Mouse (Mus musculus) liver, adult 2 months (tissue): ENCODE results near the gene Gucy1a1. TPM values are rescaled to one million over a fixed set of nuclear protein-coding genes. Genes with fewer than 3 reads are reported as not detected.

Source experiments
- DNase-seq: peaks from one replicate; pipeline ENCODE4 v3.0.0-alpha.2; 2011; ENCODE audit warnings: low read depth, low spot score; ENCODE audit errors: extremely low read depth
- H3K27ac ChIP-seq: fragments of 200-500 bp; replicated peaks from 2 replicates; pipeline ENCODE4 v1.5.1; 2012; ENCODE audit warnings: low read depth, mild to moderate bottlenecking, control low read depth, inconsistent platforms, low read length; ENCODE audit not compliant: insufficient read depth
- H3K27me3 ChIP-seq: fragments of 200-500 bp; 2 replicates; pipeline ENCODE4 v1.6.1; 2012; ENCODE audit warnings: mild to moderate bottlenecking, moderate library complexity, low read length, inconsistent platforms; ENCODE audit not compliant: control insufficient read depth, insufficient read depth
- H3K36me3 ChIP-seq: fragments of 200-500 bp; 2 replicates; pipeline ENCODE4 v1.6.1; 2012; ENCODE audit warnings: low read length, inconsistent platforms; ENCODE audit not compliant: control insufficient read depth, insufficient read depth
- H3K4me1 ChIP-seq: fragments of 200-500 bp; 2 replicates; pipeline ENCODE4 v1.6.1; 2011; ENCODE audit warnings: low read length; ENCODE audit not compliant: control insufficient read depth, insufficient read depth
- H3K4me3 ChIP-seq: fragments of 200-500 bp; 2 replicates; pipeline ENCODE4 v1.5.1; 2011; ENCODE audit warnings: low read depth, mild to moderate bottlenecking, control low read depth, low read length, moderate library complexity; ENCODE audit not compliant: insufficient read depth
- H3K79me2 ChIP-seq: fragments of 200-500 bp; 2 replicates; pipeline ENCODE4 v1.6.1; 2012; ENCODE audit warnings: inconsistent platforms, mild to moderate bottlenecking, low read length, moderate library complexity; ENCODE audit not compliant: control insufficient read depth, insufficient read depth
- H3K9ac ChIP-seq: fragments of 200-500 bp; 2 replicates; pipeline ENCODE4 v1.6.1; 2012; ENCODE audit warnings: low read depth, mild to moderate bottlenecking, control low read depth, inconsistent platforms, low read length
- CTCF ChIP-seq: fragments of 200-500 bp; IDR thresholded peaks from 2 replicates; pipeline ENCODE4 v1.5.1; 2011; ENCODE audit warnings: low read depth, low read length, control low read depth
- POLR2A ChIP-seq: fragments of 200-500 bp; IDR thresholded peaks from 2 replicates; pipeline ENCODE4 v1.6.1; 2011; ENCODE audit warnings: low read length, control low read depth; ENCODE audit not compliant: insufficient read depth; ENCODE audit errors: extremely low read depth
- WGBS: fragments of 180-500 bp; shearing (Covaris S2); methylation state at CpG from one replicate; pipeline ENCODE4 v1.1.7; 2018; 5-methylcytosine and 5-hydroxymethylcytosine counted together
- polyA plus RNA-seq: library from polyadenylated mRNA; depleted of rRNA; stranded (reverse); fragments of >200 nt; gene quantifications from 2 replicates; pipeline ENCODE4 v1.2.3, GENCODE M21; 2012
- total RNA-seq: library from RNA; depleted of rRNA; stranded (reverse); fragments of >200 nt; gene quantifications from 2 replicates; pipeline ENCODE4 v1.2.3, GENCODE M21; 2014

Gene Gucy1a1
- total and polyA plus RNA-seq, 2 experiments, result 2.7 to 4.6 TPM

GRCm38 (mm10) chr3:82112439-82112838, 33.1 kb downstream of the Gucy1a1 start:
- Histone ChIP-seq H3K9ac (no peak overlapping the region), H3K4me3 (no peak overlapping the region), H3K27me3 (no peaks in the 10 kb centered on the region), H3K79me2 (no peaks in the 10 kb centered on the region), H3K36me3 (no peaks in the 10 kb centered on the region), H3K4me1 (no peaks in the 10 kb centered on the region; the same call in 1 of the 2 replicates), H3K27ac (peak overlapping the region; percentile 31; the same call in 1 of the 2 replicates)
- TF ChIP-seq POLR2A, result no peak
- TF ChIP-seq CTCF, result no peak
- peak; percentile 40 for DNase-seq
- 66% methylated on average over 2 of the region's 2 CpGs for WGBS

- TF ChIP-seq POLR2A, result no peak
- no peak for TF ChIP-seq CTCF
- 27% methylated on average over 3 of the region's 3 CpGs for WGBS
- H3K36me3 ChIP-seq, result no peaks in the 10 kb centered on the region
- H3K4me1 ChIP-seq, result no peaks in the 10 kb centered on the region; the same call in 1 of the 2 replicates
- H3K4me3 ChIP-seq, result no peak overlapping the region
- H3K27ac ChIP-seq, result peak overlapping the region; percentile 31; the same call in 1 of the 2 replicates
- no peak overlapping the region for H3K9ac ChIP-seq
- peak; percentile 34 for DNase-seq
- H3K27me3 ChIP-seq, result no peaks in the 10 kb centered on the region
- no peaks in the 10 kb centered on the region for H3K79me2 ChIP-seq
These were observed 33.6 kb downstream of the Gucy1a1 start for GRCm38 (mm10) chr3:82111986-82112385.

GRCm38 (mm10) chr3:82108951-82109350, 36.6 kb downstream of the Gucy1a1 start:
- Histone ChIP-seq H3K27ac (no peak overlapping the region), H3K9ac (no peak overlapping the region), H3K27me3 (no peaks in the 10 kb centered on the region), H3K79me2 (no peaks in the 10 kb centered on the region), H3K4me1 (no peaks in the 10 kb centered on the region; the same call in 1 of the 2 replicates), H3K4me3 (no peak overlapping the region), H3K36me3 (no peaks in the 10 kb centered on the region)
- TF ChIP-seq POLR2A (no peak), CTCF (no peak)
- DNase-seq, result peak; percentile 11
- WGBS, result 87% methylated on average over 15 of the region's 15 CpGs

- Histone ChIP-seq H3K9ac (no peak overlapping the region), H3K4me1 (no peaks in the 10 kb centered on the region; the same call in 1 of the 2 replicates), H3K79me2 (no peaks in the 10 kb centered on the region), H3K27me3 (no peaks in the 10 kb centered on the region), H3K36me3 (no peaks in the 10 kb centered on the region), H3K27ac (no peak overlapping the region), H3K4me3 (no peak overlapping the region)
- 70% methylated on average over 6 of the region's 6 CpGs for WGBS
- TF ChIP-seq CTCF (no peak), POLR2A (no peak)
- DNase-seq, result peak; percentile 14
These were observed 41.4 kb downstream of the Gucy1a1 start for GRCm38 (mm10) chr3:82104229-82104628.

GRCm38 (mm10) chr3:82099127-82099526, 46.5 kb downstream of the Gucy1a1 start:
- no peak for DNase-seq
- Histone ChIP-seq H3K4me1 (no peaks in the 10 kb centered on the region), H3K27me3 (no peaks in the 10 kb centered on the region), H3K9ac (no peak overlapping the region), H3K27ac (no peak overlapping the region), H3K4me3 (no peak overlapping the region), H3K36me3 (no peaks in the 10 kb centered on the region), H3K79me2 (no peaks in the 10 kb centered on the region)
- WGBS, result 82% methylated on average over 6 of the region's 6 CpGs
- TF ChIP-seq CTCF (no peak), POLR2A (no peak)

- no peak for DNase-seq
- Histone ChIP-seq H3K36me3 (no peaks in the 10 kb centered on the region), H3K79me2 (no peaks in the 10 kb centered on the region), H3K4me1 (no peaks in the 10 kb centered on the region), H3K4me3 (no peak overlapping the region), H3K27ac (no peak overlapping the region), H3K27me3 (no peaks in the 10 kb centered on the region), H3K9ac (no peak overlapping the region)
- WGBS, result 78% methylated on average over 2 of the region's 2 CpGs
- no peak for TF ChIP-seq POLR2A
- no peak for TF ChIP-seq CTCF
These were observed 48.8 kb downstream of the Gucy1a1 start for GRCm38 (mm10) chr3:82096801-82097200.
